Mouse (Mus musculus): ENCODE measurements around the gene Ppp1cc.
"Not testable (repeated sequence)": the region's sequence is repeated elsewhere in the genome, so short reads cannot be mapped to it uniquely, and the experiment has no call there.

Gene Ppp1cc

DNA sequence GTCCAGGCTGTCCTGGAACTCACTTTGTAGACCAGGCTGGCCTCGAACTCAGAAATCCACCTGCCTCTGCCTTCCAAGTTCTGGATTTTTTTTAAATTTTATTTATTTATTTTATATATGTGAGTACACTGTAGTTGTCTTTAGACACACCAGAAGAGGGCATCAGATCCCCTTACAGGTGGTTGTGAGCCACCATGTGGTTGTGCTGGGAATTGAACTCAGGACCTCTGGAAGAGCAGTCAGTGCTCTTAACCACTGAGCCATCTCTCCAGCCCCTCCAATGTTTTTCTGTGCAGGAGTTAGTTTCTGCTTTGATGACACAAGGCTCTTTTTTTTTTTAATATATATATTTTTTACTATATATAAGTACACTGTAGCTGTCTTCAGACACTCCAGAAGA, 54.7 kb downstream of the Ppp1cc start:
- not testable (repeated sequence) for DNase-seq (ENCODE audit: low spot score)

DNA sequence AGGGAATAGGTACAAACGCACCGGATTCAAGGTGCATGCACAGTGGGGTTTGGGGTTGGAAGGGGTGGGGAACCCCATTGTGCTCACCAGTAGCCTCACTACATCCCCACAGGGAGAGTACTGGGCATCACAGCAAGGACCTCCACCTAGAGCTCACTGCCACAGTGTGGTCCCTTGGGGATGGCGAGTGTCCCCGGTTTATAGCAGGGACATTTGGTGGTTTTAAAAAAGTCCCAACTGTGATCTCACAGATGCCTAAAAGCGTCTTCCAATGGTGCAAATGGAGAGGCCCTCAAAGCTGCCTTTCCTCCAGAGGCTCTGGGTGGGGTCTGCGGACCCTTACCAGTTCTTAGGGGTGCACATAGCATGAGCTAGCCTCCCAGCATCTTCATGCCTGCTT, 55.8 kb downstream of the Ppp1cc start:
- no peak for DNase-seq (ENCODE audit: low spot score)

DNA sequence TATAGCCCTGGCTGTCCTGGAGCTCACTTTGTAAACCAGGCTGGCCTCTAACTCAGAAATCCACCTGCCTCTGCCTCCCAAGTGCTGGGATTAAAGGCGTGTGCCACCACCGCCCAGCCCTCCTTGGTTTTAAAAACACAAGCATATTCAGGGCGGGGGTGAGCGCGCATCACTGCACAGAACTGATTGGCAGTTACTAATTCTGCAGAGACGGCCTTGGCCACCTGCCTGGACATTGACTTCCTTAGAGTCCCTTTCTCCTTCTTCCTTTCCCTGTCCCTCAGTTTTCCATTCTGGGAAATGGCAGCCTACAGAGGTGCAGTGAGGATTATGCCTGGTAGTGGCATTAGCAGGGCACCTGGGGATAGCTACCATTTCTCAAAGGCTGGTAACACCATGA, 59.6 kb downstream of the Ppp1cc start:
- DNase-seq (ENCODE audit: low spot score) = no peak

DNA sequence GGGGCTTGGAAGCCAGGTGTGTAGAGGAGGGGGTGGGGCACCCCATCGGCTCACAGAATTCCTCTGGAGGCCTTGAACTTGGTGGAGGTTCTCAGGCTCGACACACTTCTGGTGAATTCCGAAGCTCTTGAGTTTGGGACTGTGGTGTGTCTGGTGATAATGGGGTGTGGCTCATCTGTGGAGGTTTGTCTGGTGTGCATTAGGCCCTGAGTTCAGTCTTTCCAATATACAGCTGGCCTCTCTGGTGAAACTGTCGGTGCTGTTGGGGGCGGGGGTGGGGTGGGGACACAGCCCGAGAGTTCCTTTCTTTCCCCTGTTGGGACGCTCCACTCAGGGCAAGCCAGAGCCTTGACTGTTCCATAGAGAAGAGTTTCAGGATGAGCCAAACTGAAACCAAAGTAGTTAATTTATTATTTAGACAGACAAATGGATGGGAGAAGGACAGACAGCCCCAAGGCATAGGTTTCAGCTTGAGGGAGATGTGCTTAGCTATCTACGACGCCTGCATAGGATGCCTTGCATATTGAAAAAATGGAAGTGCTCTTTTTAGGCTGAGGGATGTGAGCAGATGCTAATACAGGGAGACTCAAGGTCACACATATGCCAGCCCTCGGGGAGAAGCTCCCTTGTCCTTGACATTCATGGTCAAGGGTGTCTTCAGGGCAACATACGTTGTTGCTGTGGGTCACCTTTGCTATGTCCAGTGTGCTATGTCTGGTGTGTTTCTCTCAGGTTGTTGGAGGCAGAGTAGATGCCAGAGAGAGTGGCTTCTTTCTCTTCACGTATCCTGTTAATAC, 60.2 kb downstream of the Ppp1cc start:
- no peak for DNase-seq (ENCODE audit: low spot score)

DNA sequence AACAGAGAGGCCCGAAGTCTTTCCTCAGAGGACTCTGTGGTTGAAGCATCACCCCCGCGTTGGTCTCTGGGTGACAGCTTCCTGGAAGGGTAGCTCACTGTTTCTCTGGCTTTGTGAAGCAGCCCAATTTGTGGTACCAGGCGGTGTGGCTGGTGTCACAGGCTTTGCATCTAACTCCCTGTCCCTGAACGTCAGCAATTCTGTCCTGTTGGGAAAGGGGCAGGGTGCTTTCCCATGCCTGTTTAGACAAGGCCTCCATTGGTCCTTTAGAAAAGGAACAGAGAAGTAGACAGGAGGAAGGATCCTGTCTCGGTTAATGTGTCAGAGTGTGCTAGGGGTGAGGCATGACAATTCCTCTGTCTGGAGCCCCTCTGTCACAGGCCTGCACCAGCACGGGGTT, 60.9 kb downstream of the Ppp1cc start:
- no peak for DNase-seq (ENCODE audit: low spot score)

DNA sequence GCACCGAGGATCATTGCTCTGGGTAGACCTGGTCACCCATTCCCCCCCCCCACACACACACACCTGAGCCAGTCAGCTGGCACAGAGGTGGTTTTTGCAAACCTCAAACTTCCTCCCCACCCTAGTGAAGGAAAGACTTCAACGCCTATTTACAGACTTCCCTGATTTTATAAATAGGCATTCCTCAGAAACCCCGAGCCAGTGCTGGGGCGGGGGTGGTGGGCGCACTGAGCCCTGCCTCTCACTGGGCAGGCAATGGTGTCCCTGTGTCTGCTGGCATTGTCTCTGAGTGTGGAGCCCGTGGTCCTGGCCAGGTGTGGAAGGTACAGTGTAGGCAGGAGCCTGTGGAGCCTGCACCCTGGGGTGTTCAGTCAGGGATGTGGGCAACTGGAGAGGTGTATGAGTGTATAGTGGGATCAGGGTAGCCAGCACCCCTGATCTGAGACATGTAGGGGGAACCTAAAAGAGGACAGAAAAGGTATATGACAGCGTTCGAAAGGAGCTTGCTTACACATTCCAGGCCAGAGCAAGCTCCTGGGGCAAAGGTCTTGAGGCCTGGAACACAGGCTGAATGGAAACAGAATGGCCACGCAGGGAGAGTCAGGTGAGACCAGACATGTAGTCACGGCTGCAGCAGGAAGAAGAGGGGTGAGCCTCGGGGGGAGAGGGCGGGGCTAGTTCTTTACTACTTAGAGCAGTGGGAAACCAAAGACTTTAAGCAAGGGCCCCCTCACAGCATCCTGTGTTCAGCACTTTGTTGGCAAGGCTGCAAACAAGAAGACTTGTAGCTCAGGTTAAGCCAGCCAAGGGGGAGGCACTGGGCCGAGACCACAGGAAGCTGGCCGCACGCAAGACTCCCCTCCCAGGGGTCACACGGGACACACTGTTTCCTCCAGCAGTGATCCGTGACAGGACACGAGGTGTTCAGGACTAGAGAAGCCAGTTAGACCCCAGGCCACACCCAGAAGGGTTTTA, 61.9 kb downstream of the Ppp1cc start:
- DNase-seq (ENCODE audit: low spot score) = peak; percentile 73

DNA sequence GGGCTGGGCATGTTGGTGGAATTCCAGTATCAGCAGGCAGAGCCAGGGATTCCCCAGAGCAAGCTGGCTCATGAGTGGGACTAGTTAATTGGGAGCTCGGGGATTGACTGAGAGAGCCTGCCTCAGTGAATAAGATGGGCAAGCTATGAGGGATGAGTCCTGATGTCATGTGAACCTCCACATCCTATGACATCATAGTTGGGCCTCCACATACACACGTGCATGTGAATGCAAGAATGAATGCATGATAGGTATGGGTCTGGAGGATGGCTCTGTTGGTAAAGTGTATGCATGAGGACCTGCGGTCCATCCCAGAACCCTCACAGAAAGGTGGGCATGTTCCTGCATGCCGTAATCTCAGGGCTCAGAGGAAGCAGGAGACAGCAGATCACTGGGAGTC, 63.0 kb downstream of the Ppp1cc start:
- DNase-seq (ENCODE audit: low spot score) = no peak

DNA sequence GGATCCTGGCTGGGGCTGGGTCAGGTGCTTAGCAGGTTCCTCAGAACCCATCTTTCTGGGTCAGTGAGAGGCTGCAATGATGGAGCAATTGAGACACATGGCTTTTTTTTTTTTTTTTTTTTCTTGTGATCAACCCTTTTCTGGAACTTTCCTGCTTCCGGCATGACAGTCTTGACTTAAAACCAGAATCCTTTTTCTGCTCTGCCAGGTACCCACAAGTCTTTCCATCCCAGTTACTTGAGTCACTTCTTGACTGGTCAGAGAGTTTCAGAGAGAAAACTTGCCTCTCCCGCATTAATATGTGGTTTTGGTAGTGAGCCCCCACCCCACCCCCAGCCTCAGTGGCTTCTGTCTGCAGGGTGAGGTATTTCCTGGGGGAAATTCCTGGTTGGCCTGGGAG, 66.2 kb downstream of the Ppp1cc start:
- no peak for DNase-seq (ENCODE audit: low spot score)
